Mouse (Mus musculus) right cerebral cortex, postnatal 4 days (tissue): ENCODE measurements at regions not wholly inside any gene's neighbourhood (a gene's known extent, or its start where the extent isn't known, plus 50 kb on each side); places are given as distances from the start of the nearest gene placed in this dataset.
"Not testable (repeated sequence)": the region's sequence is repeated elsewhere in the genome, so short reads cannot be mapped to it uniquely, and the experiment has no call there.

Experiments used
- DNase-seq: peaks from one replicate; pipeline ENCODE4 v3.0.0-alpha.2; 2022

- DNase-seq = no peak
These were observed 347.7 kb downstream of the Cypt12 start for GRCm38 (mm10) chr3:18295921-18296320.

GRCm38 (mm10) chr3:18298699-18299098 is 350.5 kb downstream of the Cypt12 start:
- no peak for DNase-seq

GRCm38 (mm10) chr3:18299502-18299901 is 351.3 kb downstream of the Cypt12 start:
- no peak for DNase-seq

GRCm38 (mm10) chr3:18319433-18319832 is 371.2 kb downstream of the Cypt12 start:
- no peak for DNase-seq

GRCm38 (mm10) chr3:18333182-18333581 is 385.0 kb downstream of the Cypt12 start:
- no peak for DNase-seq

GRCm38 (mm10) chr3:18339189-18339588 is 391.0 kb downstream of the Cypt12 start:
- no peak for DNase-seq

- DNase-seq = no peak
These were observed 393.5 kb downstream of the Cypt12 start for GRCm38 (mm10) chr3:18341757-18342156.

- DNase-seq = no peak
These were observed 430.1 kb downstream of the Cypt12 start for GRCm38 (mm10) chr3:18378014-18379005.

GRCm38 (mm10) chr3:18421886-18422575 is 473.8 kb downstream of the Cypt12 start:
- no peak for DNase-seq

- DNase-seq = no peak
These were observed 480.7 kb downstream of the Cypt12 start for GRCm38 (mm10) chr3:18428908-18429307.

GRCm38 (mm10) chr3:18438845-18439244 is 490.6 kb downstream of the Cypt12 start:
- no peak for DNase-seq

GRCm38 (mm10) chr3:18452197-18452933 is 504.2 kb downstream of the Cypt12 start:
- DNase-seq = no peak

GRCm38 (mm10) chr3:18453220-18453985 is 505.2 kb downstream of the Cypt12 start:
- no peak for DNase-seq

GRCm38 (mm10) chr3:18453986-18454291 is 505.7 kb downstream of the Cypt12 start:
- DNase-seq = no peak

GRCm38 (mm10) chr3:18454558-18455191 is 506.5 kb downstream of the Cypt12 start:
- DNase-seq = not testable (repeated sequence)

GRCm38 (mm10) chr3:18456033-18456690 is 508.0 kb downstream of the Cypt12 start:
- DNase-seq = peak; percentile 6

GRCm38 (mm10) chr3:18460267-18460666 is 512.1 kb downstream of the Cypt12 start:
- DNase-seq = no peak

GRCm38 (mm10) chr3:18471846-18472245 is 523.6 kb downstream of the Cypt12 start:
- DNase-seq = no peak

- no peak for DNase-seq
These were observed 531.3 kb downstream of the Cypt12 start for GRCm38 (mm10) chr3:18479557-18479956.

GRCm38 (mm10) chr3:18482006-18482405 is 533.8 kb downstream of the Cypt12 start:
- no peak for DNase-seq

GRCm38 (mm10) chr3:18488886-18489285 is 540.7 kb downstream of the Cypt12 start:
- DNase-seq = no peak
